Mouse (Mus musculus): Measurements from ENCODE around the gene Irak1.

Gene Irak1

GRCm38 (mm10) chrX:73966248-73967176, 57.2 kb downstream of the Irak1 start, which contains the start of gene Hcfc1:
Gene Hcfc1 (minus strand): TSS chrX:73966357.
- DNase-seq (ENCODE audit: low spot score), result peak; percentile 90

- peak; percentile 50 for DNase-seq (ENCODE audit: low spot score)
These were observed 58.4 kb downstream of the Irak1 start for GRCm38 (mm10) chrX:73965307-73965706.

GRCm38 (mm10) chrX:73964363-73964762, 59.4 kb downstream of the Irak1 start:
- no peak for DNase-seq (ENCODE audit: low spot score)

Measured in testis, postnatal 14 days (tissue).